Mouse (Mus musculus) leukemia stem cell, adult 10-12 weeks (primary cell): ENCODE results near the gene Eif1ax. TPM values are rescaled to one million over a fixed set of nuclear protein-coding genes. Genes with fewer than 3 reads are reported as not detected.

Source experiments
- polyA plus RNA-seq: library from polyadenylated mRNA; stranded (reverse); fragments of >175 nt; gene quantifications from 2 replicates; pipeline ENCODE4 v1.2.3, GENCODE M21; 2012; ENCODE audit warnings: low replicate concordance

Gene Eif1ax
- polyA plus RNA-seq: 307 and 613 TPM in 2 replicates

DNA sequence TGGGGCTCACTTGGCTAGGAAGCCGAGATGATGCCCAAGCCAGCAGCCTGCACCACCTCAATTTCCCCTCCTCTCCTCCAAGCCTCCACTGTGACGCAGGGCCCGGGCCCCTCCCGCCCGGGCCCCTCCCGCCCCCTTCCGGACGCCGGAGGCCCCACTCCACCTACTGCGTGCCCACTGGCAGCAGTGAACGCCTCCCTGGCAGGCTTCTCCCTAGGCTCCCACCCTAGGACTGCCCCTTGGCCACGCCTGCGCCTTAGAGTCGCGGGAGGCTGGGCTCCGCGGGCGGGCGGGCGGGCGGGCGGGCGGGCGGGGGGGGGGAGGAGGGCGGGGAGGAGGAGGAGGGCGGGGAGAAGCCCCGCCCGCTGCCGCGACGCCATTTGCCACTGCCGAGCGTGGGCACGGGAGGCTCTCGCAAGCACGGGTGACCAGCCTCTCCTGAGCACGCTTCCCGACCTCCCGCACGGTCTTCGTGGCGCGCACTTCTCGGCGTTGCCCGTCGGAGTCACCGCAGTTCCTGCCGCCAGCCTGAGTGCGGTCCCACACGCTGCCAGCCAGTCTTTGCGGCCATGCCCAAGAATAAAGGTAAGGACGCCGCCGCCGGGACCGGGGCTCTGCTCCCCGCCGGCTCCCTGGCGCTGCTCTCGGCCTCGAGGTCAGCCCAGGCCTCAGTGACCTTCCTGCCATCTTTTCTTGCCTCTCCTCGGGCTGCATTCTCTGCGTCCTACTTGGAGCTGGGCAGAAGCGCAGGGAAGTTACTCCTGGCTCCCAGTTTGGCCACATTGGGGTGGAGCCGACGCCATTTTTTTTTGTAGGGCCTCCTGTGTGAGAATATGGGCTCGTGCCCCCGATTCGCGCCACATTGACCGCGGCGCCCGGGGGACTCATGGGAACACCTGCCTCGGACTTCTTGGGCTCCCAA, at the start of gene Eif1ax:
Gene Eif1ax (plus strand): TSS at position 348 of the 922 bp plus-strand sequence.

DNA sequence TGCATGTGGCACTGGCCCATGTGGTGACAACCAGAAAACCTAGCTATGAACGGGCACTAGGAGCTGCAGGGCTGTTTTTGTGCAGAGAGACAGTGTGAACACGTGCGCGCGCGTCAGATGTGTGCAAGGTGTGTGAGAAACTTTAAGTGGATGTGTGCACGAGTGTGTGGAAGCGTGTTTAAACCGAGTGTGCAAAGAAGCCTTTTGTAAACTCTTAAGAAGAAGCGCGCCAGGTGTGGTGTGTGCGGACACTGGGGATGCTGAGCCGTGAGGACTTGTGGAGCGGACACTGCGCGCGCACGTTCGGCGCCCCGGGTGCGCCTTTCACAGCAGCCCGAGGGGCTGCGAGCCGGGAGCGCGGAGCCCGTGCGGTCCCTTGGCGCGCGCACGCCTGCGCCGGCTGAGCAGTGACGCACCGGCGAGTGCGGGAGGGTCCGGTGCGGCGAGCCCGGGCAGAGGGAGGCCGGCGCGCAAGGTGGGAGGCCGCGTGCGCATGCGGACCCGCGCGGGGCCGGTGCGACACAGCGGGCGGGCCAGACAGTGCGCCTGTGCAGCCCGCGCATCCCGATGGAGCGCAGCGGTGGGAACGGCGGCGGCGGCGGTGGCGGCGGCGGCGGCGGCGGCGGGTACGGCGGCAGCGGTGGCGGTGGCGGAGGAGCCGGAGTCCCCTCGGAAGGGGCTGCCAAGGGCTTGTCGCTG, 42.3 kb downstream of the Eif1ax start, which contains the start of gene Map7d2:
Gene Map7d2 (plus strand): TSS at position 443 of the 699 bp plus-strand sequence.

Other genes starting within 250 kb of the Eif1ax start
- gene Rps6ka3, start 161.9 kb upstream of the Eif1ax start, polyA plus RNA-seq: 2.1 and 6.3 TPM in 2 replicates
- gene Map7d2, start 42.4 kb downstream of the Eif1ax start, polyA plus RNA-seq: not detected in 2 replicates
- 0.67 and 1.1 TPM in 2 replicates for gene Bclaf3, start 154.5 kb downstream of the Eif1ax start, polyA plus RNA-seq